Mouse (Mus musculus): ENCODE results near the gene Ppil6. TPM values are rescaled to one million over a fixed set of nuclear protein-coding genes. Genes with fewer than 3 reads are reported as not detected.

Gene Ppil6
- polyA plus RNA-seq (2014; fragmentation: Illumina TruSeq; extraction: RNeasy Lipid Tissue Mini Kit (QIAGEN cat#74804); ENCODE audit: low read depth, low replicate concordance) = 119 TPM

GRCm38 (mm10) chr10:41489708-41490517 lies at the start of gene Ppil6, which contains the start of gene Smpd2:
Ppil6 (plus strand) TSS chr10:41490439.
Smpd2 (minus strand) TSS chr10:41490369.

GRCm38 (mm10) chr10:41450137-41450670 lies 40.0 kb upstream of the Ppil6 start, which contains the start of gene Zbtb24:
Zbtb24 (plus strand) TSS chr10:41450383.

GRCm38 (mm10) chr10:41476171-41477017 lies 13.8 kb upstream of the Ppil6 start, which contains the start of gene Mical1:
Mical1 (plus strand) TSS chr10:41476314.

GRCm38 (mm10) chr10:41518981-41519618 lies 28.9 kb downstream of the Ppil6 start, which contains the start of gene Cd164:
Cd164 (plus strand) TSS chr10:41519414.

Other genes starting within 250 kb of the Ppil6 start
- gene Fig4, start 187.2 kb upstream of the Ppil6 start, polyA plus RNA-seq (2014; fragmentation: Illumina TruSeq; extraction: RNeasy Lipid Tissue Mini Kit (QIAGEN cat#74804); ENCODE audit: low read depth, low replicate concordance) = 16.8 TPM
- gene Ak9, start 186.5 kb upstream of the Ppil6 start, polyA plus RNA-seq (2014; fragmentation: Illumina TruSeq; extraction: RNeasy Lipid Tissue Mini Kit (QIAGEN cat#74804); ENCODE audit: low read depth, low replicate concordance) = 58.1 TPM
- gene Zbtb24, start 40.1 kb upstream of the Ppil6 start, polyA plus RNA-seq (2014; fragmentation: Illumina TruSeq; extraction: RNeasy Lipid Tissue Mini Kit (QIAGEN cat#74804); ENCODE audit: low read depth, low replicate concordance) = 6.5 TPM
- 0.36 TPM for gene Mical1, start 14.1 kb upstream of the Ppil6 start, polyA plus RNA-seq (2014; fragmentation: Illumina TruSeq; extraction: RNeasy Lipid Tissue Mini Kit (QIAGEN cat#74804); ENCODE audit: low read depth, low replicate concordance)
- 1.6 TPM for gene Smpd2, start 70 bp upstream of the Ppil6 start, polyA plus RNA-seq (2014; fragmentation: Illumina TruSeq; extraction: RNeasy Lipid Tissue Mini Kit (QIAGEN cat#74804); ENCODE audit: low read depth, low replicate concordance)
- gene Cd164, start 29.0 kb downstream of the Ppil6 start, polyA plus RNA-seq (2014; fragmentation: Illumina TruSeq; extraction: RNeasy Lipid Tissue Mini Kit (QIAGEN cat#74804); ENCODE audit: low read depth, low replicate concordance) = 429 TPM
- gene Ccdc162, start 226.2 kb downstream of the Ppil6 start, polyA plus RNA-seq (2014; fragmentation: Illumina TruSeq; extraction: RNeasy Lipid Tissue Mini Kit (QIAGEN cat#74804); ENCODE audit: low read depth, low replicate concordance) = 1.1 TPM